Mouse (Mus musculus) cerebellum, adult (tissue): ENCODE results near the gene Tcp11.

Experiments
- ATAC-seq: cut with Nextera tagmentation; 2 replicates; pipeline ENCODE4 v1.9.2; 2017; ENCODE audit warnings: mild to moderate bottlenecking, moderate library complexity, mixed read lengths; ENCODE audit not compliant: insufficient number of reproducible peaks, low FRiP score, low TSS enrichment

The Tcp11 gene

GRCm38 (mm10) chr17:28087430-28087829, 7.0 kb upstream of the Tcp11 start:
- no peak for ATAC-seq

GRCm38 (mm10) chr17:28084964-28085363, 4.5 kb upstream of the Tcp11 start:
- ATAC-seq = peak; percentile 74; the same call in 1 of the 2 replicates

GRCm38 (mm10) chr17:28084395-28084905, 4.0 kb upstream of the Tcp11 start:
- ATAC-seq = no peak

DNA sequence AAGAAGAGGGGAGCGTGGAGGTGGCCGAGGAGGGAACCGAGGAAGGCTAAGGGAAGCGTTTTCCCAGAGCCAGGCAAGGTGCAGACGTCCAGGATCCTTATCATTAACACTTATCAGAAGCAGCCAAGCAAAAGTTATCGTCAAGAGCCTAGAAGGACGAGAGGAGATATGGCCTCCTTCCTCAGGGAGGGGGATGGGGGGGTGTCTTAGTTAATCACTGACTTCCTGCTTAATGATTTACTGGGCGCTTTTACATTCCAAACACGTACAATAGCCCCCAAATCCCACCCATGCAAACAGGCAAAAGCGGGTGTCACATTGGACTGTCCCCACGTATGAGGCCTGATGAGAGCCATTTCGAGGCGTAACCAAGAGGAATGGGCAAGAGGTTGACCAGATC, 2.4 kb upstream of the Tcp11 start:
- ATAC-seq = no peak

- no peak for ATAC-seq
Observed at GRCm38 (mm10) chr17:28081856-28082255, 1.4 kb upstream of the Tcp11 start.

- no peak for ATAC-seq
Observed at GRCm38 (mm10) chr17:28081385-28081784, 946 bp upstream of the Tcp11 start.

DNA sequence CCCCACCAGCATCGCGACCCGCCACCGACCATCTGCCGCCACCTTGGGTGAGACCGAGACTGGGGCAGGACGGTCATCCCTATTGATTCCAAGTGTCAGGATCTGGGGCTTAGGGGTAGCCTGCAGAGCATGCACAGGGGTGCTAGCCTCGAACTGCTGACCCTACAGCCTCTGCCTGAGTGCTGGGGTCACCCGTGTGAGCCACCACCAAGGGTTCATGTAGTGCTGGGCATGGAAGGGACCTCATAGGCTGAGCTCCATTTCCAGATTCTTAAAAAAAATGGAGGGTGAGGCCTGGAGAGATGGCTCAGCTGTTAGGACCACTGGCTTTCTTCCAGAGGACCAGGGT, 352 bp upstream of the Tcp11 start:
- no peak for ATAC-seq

DNA sequence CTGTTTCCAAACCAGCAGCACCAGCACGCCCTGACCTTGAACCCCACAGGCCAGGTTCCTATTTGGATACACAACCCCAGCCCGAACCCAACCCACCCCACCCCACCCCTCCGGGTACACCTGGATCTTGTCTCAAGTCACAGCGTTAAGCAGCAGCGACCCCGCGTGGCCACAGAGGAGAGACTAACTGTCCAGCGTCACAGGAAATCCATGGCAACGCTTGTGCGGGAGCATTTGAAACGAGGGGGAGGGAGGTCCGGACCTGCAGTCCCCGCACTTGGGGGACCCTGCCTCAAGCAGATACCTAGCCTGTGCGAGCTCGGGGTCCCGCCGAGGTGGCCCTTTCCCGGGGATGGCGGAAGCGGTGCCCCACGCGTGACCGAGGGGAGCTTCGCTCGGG, 821 bp downstream of the Tcp11 start:
- ATAC-seq = peak; percentile 64; the same call in 1 of the 2 replicates

- ATAC-seq = no peak
Observed at GRCm38 (mm10) chr17:28078028-28078427, 2.4 kb downstream of the Tcp11 start.

DNA sequence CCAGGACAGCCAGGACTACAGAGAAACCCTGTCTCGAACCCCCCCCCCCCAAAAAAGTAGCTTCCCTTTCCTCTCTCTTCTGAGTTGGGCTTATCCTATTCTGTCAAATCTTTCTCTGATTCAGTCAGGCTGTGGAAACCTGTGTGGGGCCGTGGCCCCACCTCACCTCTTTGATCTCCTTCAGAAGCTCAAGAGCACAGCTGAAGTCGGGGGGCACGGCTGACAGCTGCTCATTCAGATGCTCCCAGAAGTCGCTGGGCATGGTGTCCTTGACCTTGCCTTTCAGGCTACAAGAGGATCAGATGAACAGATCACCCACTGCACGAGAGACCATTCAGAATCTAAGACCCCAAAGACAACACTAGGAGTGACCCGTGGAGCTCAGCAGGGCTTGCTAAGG, 6.0 kb downstream of the Tcp11 start:
- no peak for ATAC-seq

- no peak for ATAC-seq
Observed at GRCm38 (mm10) chr17:28072730-28073129, 7.7 kb downstream of the Tcp11 start.

DNA sequence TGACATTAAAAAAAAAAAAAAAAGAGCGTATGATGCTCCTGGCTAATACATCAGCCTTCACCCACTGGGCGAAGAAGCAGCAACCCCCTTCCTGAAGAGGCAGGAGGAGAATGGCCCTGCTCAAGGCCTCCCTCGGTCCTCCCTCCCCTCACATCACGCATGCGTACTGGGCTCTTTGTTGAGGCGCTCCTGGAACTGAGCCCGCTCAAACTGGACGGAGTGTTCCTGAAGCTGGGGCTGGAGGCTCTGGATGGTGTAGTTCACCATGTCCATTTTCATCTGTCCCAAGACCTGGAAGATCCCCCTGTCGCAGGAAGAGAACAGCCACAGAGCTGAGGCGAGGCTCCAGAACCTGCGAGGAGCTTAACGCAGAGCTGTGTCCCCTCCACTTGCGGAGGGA, 10.2 kb downstream of the Tcp11 start:
- no peak for ATAC-seq

GRCm38 (mm10) chr17:28069446-28069845, 11.0 kb downstream of the Tcp11 start:
- no peak for ATAC-seq

- ATAC-seq = no peak
Observed at GRCm38 (mm10) chr17:28067303-28067702, 13.1 kb downstream of the Tcp11 start.

DNA sequence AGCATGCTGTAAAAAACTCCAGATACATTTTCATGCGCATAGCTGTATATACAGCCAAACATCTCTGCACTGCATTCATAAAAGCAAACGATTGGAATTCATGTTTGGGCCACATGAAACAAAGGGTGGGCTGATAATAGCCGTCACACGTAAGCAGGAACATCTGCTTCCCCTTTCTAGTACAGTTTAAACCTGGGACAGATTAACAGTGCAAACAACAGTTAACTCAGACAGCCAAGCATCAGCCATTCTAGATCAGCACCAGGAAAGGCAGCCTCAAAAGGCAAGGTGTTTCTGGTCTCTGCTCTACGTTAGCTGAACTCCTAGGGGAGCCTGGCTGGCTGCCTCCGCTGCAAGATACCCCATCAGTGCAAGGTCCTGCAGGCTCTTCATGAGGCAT, 17.3 kb downstream of the Tcp11 start:
- ATAC-seq = no peak

DNA sequence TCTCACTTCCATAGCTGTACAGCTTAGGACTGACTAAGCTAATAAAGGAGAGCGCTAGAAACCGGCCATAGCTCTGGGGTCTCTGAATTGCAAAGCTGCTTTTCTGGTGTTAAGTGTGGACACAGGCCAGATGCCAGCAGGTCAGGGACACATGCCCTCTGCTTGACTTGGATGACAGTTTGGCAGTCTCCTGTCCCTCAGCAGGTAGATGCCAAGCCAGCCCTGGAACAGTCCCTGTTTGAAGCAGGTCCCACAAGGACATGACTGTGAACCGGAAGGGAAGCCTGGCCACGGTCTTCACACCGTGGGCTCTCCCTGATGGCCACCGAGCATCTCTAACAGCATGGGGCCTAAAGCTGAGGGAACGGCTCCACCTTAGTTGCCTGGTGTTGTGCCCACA, 17.7 kb downstream of the Tcp11 start:
- no peak for ATAC-seq

GRCm38 (mm10) chr17:28061472-28061871, 19.0 kb downstream of the Tcp11 start:
- ATAC-seq = no peak

DNA sequence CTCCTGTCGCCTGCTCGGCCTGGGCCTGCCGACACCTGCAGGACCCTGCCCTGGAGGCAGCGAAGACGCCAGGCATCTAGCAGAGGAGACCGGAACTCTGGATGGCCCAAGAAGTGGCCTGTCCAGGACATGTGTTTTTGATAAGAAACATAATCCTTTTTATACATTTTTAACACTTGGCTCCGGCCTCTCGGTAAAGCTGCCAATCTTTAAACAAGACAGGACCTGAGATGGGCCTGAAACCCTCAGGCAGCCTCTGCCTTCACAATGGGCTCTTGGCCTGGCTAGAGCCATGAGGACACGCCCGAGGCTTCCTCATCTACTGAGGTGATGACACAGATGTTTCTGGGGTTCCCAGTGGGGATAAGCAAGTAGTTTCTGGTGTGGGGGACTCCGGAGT, 19.8 kb downstream of the Tcp11 start:
- ATAC-seq = no peak

GRCm38 (mm10) chr17:28058346-28058745, 22.1 kb downstream of the Tcp11 start:
- ATAC-seq = no peak

GRCm38 (mm10) chr17:28052293-28052863, 28.1 kb downstream of the Tcp11 start:
- ATAC-seq = no peak

DNA sequence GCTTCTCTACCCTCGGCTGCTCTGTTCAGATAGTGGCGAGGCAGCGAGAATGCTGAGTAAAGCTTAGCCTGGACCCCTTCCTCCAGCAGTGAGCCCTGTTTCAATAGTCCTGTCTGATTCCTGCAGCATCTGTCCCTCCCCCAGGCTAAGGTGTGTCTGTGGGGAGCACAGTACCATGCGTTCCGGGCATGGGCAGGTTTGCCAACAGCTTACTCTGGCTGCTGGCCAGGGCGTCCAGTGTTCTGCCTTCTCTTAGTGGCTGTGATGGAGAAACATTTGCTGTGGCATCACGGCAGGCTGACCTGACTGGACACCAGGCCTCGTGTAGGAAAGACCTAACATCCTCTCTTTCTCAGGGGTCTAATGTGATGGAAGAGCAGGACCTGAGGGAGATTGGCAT, 30.2 kb downstream of the Tcp11 start:
- ATAC-seq = no peak

DNA sequence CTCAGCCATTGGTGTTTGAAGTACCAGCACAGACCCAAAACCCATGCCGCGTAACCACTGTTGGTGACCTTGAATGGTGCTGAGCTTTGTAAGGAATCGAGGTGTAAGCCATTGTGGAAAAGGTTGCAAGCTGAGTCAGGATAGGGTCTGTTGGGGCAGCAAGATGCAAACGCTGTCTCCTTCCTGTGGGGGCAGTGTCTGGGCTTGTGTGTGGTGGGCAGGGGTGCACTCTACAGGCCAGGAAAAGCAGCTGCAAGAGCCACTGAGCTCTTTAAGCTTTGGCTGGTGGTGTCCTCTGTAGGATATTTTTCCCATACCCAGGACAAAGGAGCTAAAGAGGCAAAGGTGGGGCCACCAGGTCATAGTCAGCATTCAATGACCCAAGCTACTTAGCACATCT, 32.0 kb downstream of the Tcp11 start:
- no peak for ATAC-seq

- ATAC-seq = no peak
Observed at GRCm38 (mm10) chr17:28047520-28047919, 32.9 kb downstream of the Tcp11 start.
